Mouse (Mus musculus) gastrocnemius, postnatal 10 days (tissue): ENCODE results near the gene Ccdc81. TPM values are rescaled to one million over a fixed set of nuclear protein-coding genes. Genes with fewer than 3 reads are reported as not detected.

ENCODE experiments used
- total RNA-seq, 2 experiments: library from RNA; stranded (reverse); gene quantifications; 2 replicates each; pipeline ENCODE4 v1.2.3; 2021

The Ccdc81 gene
- total RNA-seq, 2 experiments from 2014 or later = 0.09 TPM; not detected in 1

Other genes with a start within 250 kb of the Ccdc81 start
- 100 to 1,000 TPM in 1 of 2 experiments, 10 to 100 TPM in 1; 97.7 to 106 TPM for gene Hikeshi, start 37.6 kb upstream of the Ccdc81 start, total RNA-seq
- 10 to 100 TPM; 30.6 to 37.8 TPM for gene Eed, start 77.4 kb upstream of the Ccdc81 start, total RNA-seq
- 100 to 1,000 TPM; 152 to 168 TPM for gene Picalm, start 226.6 kb upstream of the Ccdc81 start, total RNA-seq